Mouse (Mus musculus): ENCODE results near the gene Gse1.

Gene Gse1

GRCm38 (mm10) chr8:120298601-120299532, 70.6 kb downstream of the Gse1 start:
- in situ Hi-C loops (cut with MseI, MboI), result no loop called here

- in situ Hi-C loops (cut with MseI, MboI), result no loop called here
Observed at GRCm38 (mm10) chr8:120300601-120301141, 72.4 kb downstream of the Gse1 start.

GRCm38 (mm10) chr8:120302941-120303675, 74.9 kb downstream of the Gse1 start:
- in situ Hi-C loops (cut with MseI, MboI), result no loop called here

- in situ Hi-C loops (cut with MseI, MboI), result no loop called here
Observed at GRCm38 (mm10) chr8:120304097-120304496, 75.8 kb downstream of the Gse1 start.

GRCm38 (mm10) chr8:120305800-120306385, 77.6 kb downstream of the Gse1 start:
- in situ Hi-C loops (cut with MseI, MboI), result no loop called here

- in situ Hi-C loops (cut with MseI, MboI), result no loop called here
Observed at GRCm38 (mm10) chr8:120307103-120307502, 78.8 kb downstream of the Gse1 start.

GRCm38 (mm10) chr8:120307528-120307927, 79.3 kb downstream of the Gse1 start:
- in situ Hi-C loops (cut with MseI, MboI), result no loop called here

- in situ Hi-C loops (cut with MseI, MboI), result no loop called here
Observed at GRCm38 (mm10) chr8:120308131-120308530, 79.9 kb downstream of the Gse1 start.

GRCm38 (mm10) chr8:120308553-120308952, 80.3 kb downstream of the Gse1 start:
- in situ Hi-C loops (cut with MseI, MboI), result no loop called here

GRCm38 (mm10) chr8:120309326-120309725, 81.1 kb downstream of the Gse1 start:
- in situ Hi-C loops (cut with MseI, MboI), result no loop called here

- in situ Hi-C loops (cut with MseI, MboI), result no loop called here
Observed at GRCm38 (mm10) chr8:120310063-120310462, 81.8 kb downstream of the Gse1 start.

GRCm38 (mm10) chr8:120312452-120312851, 84.2 kb downstream of the Gse1 start:
- in situ Hi-C loops (cut with MseI, MboI), result no loop called here

- in situ Hi-C loops (cut with MseI, MboI), result no loop called here
Observed at GRCm38 (mm10) chr8:120313674-120314073, 85.4 kb downstream of the Gse1 start.

- in situ Hi-C loops (cut with MseI, MboI), result no loop called here
Observed at GRCm38 (mm10) chr8:120314932-120315331, 86.7 kb downstream of the Gse1 start.

GRCm38 (mm10) chr8:120315644-120316043, 87.4 kb downstream of the Gse1 start:
- in situ Hi-C loops (cut with MseI, MboI), result no loop called here

- in situ Hi-C loops (cut with MseI, MboI), result no loop called here
Observed at GRCm38 (mm10) chr8:120316707-120317106, 88.5 kb downstream of the Gse1 start.

- in situ Hi-C loops (cut with MseI, MboI), result no loop called here
Observed at GRCm38 (mm10) chr8:120317118-120317824, 89.0 kb downstream of the Gse1 start.

GRCm38 (mm10) chr8:120318476-120318991, 90.3 kb downstream of the Gse1 start:
- in situ Hi-C loops (cut with MseI, MboI), result no loop called here

- in situ Hi-C loops (cut with MseI, MboI), result no loop called here
Observed at GRCm38 (mm10) chr8:120319449-120319848, 91.2 kb downstream of the Gse1 start.

GRCm38 (mm10) chr8:120320146-120320545, 91.9 kb downstream of the Gse1 start:
- in situ Hi-C loops (cut with MseI, MboI), result no loop called here

GRCm38 (mm10) chr8:120321724-120322123, 93.5 kb downstream of the Gse1 start:
- in situ Hi-C loops (cut with MseI, MboI), result no loop called here
